Mouse (Mus musculus) adrenal gland, postnatal 10 days (tissue): ENCODE measurements around the gene Herc6. TPM values are rescaled to one million over a fixed set of nuclear protein-coding genes. Genes with fewer than 3 reads are reported as not detected.
"Not testable (repeated sequence)": the region's sequence is repeated elsewhere in the genome, so short reads cannot be mapped to it uniquely, and the experiment has no call there.

Experiments used
- DNase-seq: peaks from one replicate; pipeline ENCODE4 v3.0.0; 2021; ENCODE audit warnings: mixed read lengths
- long read RNA-seq, 2 experiments: library from polyadenylated mRNA; stranded (forward); transcript quantifications; one replicate each; pipeline ENCODE4 v2.0.0; 2021
- total RNA-seq, 2 experiments: library from RNA; stranded (reverse); gene quantifications; 2 replicates each; pipeline ENCODE4 v1.2.3; 2021

Gene Herc6
- total RNA-seq, result 1 to 10 TPM; 8.3 to 8.8 TPM
- long read RNA-seq, experiment 1, full-length matches to known transcripts, result 5 of 13 reads
- long read RNA-seq, experiment 1, partial matches to known transcripts, result 7 of 13 reads
- long read RNA-seq, experiment 1, other reads (novel, unspliced or antisense), result 1 of 13 reads
- long read RNA-seq, experiment 2, full-length matches to known transcripts, result 3 of 4 reads
- long read RNA-seq, experiment 2, partial matches to known transcripts, result 0 of 4 reads
- long read RNA-seq, experiment 2, other reads (novel, unspliced or antisense), result 1 of 4 reads

- peak; percentile 85 for DNase-seq
Measured at GRCm38 (mm10) chr6:57580881-57581548, at the start of gene Herc6. TSS of gene Herc6 (plus strand) at chr6:57581000.

DNA sequence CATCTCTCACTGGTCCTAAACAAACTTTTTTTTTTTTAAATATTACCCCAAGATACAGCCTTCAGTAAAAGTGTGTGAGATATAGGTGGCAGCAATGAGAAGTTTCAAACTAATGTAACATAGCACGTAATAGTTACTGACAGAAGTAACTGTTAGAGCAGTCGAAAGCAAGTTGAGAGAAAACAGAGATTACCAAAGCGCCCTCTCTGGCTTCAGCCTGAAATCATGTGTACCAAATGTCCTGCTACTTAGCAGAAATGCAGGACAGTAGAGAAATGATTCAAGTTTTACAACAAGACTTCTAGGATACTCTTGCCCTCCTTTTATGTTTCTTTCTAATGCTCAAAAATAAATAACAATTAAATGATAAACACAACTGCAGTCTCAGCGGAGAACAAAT is 49.8 kb upstream of the Herc6 start:
- no peak for DNase-seq

GRCm38 (mm10) chr6:57531441-57531840 is 49.4 kb upstream of the Herc6 start:
- DNase-seq, result peak; percentile 35

- DNase-seq, result no peak
Measured at GRCm38 (mm10) chr6:57532022-57532421, 48.8 kb upstream of the Herc6 start.

- no peak for DNase-seq
Measured at GRCm38 (mm10) chr6:57533410-57533809, 47.4 kb upstream of the Herc6 start.

DNA sequence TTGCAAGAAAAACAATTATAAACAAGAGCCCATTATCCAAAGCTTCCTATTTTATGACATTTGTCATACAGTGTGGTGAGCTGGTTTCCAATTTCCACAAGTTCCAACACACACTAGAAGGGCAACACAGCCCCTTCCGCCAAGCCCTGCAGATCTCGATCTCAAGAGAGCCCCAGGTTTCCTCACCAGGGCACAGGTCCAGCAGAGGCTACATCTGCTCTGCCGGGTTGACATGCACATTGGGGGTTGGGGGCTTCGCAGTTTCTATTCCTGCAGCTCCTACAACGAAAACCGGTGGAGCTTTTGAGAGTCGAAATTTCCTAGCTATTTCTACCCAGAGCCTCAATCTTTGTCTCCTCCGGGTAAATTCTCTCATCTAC is 46.6 kb upstream of the Herc6 start:
- DNase-seq, result peak; percentile 70

DNA sequence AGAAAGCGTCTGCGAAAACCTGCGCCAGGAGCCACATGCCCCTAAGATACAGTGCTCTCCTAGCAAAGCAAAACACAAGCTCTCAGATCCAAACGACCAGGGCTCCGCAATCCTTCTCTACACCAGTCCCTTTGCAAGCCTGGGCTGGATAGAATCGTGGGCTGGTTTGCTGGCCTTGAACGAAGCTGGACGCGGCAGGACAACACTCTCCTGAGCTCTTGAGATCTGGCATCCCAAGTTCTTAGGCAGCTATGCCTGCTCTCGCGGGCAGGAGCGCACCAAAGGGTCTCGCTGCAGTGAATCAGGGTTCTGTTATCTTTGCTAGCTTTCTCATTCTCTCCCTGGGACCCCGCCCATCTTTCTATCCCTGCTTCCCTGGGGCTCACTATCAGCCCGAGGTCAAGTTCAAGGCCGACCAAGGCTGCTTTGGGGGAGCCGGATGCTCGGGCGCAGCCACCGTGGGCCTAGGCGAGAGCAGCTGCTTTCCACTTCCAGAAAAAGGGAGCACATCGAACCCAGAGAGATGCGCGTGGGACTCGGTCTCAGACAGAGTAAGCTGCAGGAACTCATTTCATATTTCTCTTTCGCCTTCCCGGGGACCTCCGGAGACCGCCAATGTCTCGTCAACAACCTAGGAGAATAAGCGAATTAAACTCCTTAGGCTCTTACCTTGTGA is 46.1 kb upstream of the Herc6 start:
- DNase-seq, result peak; percentile 64

GRCm38 (mm10) chr6:57535386-57535936 is 45.3 kb upstream of the Herc6 start, which contains the start of gene Ppm1k:
TSS of gene Ppm1k (minus strand) at chr6:57535468.
- peak; percentile 98 for DNase-seq

DNA sequence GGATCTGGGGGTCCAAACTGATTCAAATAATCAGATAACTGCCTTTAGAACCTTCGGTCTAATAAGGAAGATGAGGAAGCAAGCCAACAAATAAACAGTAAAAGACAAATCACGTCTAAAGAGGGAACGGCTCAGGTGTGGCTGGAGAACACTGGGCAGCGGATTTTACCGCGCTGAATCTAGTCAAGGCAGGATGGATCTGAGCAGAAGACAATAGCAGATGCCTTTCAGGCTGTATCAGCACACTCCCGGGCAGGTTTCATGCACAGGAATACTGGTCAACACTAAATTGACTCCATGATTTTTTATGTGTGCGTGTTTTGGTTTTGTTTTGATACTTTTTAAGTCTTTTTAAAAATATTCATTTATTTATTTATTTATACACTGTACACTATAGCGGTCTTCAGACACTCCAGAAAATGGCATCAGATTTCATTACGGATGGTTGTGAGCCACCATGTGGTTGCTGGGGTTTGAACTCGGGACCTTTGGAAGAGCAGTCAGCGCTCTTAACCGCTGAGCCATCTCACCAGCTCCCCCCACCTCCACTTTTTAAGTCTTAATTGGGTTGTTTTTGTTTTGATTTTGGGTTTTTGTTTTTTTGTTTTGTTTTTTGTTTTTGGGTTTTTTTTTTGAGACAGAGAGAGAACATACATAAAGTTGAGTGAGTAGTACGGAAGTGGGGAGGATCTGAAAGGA is 44.7 kb upstream of the Herc6 start:
- peak; percentile 22 for DNase-seq

- no peak for DNase-seq
Measured at GRCm38 (mm10) chr6:57537887-57538286, 42.9 kb upstream of the Herc6 start.

GRCm38 (mm10) chr6:57540950-57541498 is 39.8 kb upstream of the Herc6 start:
- no peak for DNase-seq

- no peak for DNase-seq
Measured at GRCm38 (mm10) chr6:57541737-57542335, 39.0 kb upstream of the Herc6 start.

DNA sequence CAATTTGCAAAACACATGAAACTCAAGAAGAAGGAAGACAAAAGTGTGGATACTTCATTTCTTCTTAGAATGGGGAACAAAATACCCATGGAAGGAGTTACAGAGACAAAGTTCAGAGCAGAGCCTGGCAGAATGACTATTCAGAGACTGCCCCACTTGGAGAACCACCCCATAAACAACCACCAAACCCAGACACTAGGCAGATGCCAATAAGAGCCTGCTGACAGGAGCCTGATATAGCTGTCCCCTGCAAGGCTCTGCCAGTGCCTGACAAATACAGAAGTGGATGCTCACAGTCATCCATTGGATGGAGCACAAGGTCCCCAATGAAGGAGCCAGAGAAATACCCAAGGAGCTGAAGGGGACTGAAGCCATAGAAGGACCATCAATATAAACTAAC is 37.2 kb upstream of the Herc6 start:
- not testable (repeated sequence) for DNase-seq

DNA sequence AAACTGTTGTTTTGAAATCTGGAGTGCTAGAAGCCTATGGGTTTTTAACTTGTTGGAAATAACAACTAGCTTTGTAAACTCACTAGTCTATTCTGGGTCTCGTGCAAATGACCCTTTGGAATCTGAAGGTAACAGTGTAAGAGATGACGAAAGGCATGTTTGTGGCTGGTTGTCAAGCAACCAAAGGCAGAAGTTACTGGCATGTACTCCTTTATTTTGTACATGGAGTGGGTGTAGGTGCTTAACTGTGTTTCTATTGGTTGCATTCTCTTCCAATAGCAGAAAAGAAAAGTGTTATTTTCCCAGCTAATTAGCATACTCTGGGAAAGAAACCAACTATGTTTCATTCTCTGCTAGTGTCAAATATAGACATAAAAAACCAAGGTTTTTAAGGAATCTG is 35.9 kb upstream of the Herc6 start:
- DNase-seq, result no peak

DNA sequence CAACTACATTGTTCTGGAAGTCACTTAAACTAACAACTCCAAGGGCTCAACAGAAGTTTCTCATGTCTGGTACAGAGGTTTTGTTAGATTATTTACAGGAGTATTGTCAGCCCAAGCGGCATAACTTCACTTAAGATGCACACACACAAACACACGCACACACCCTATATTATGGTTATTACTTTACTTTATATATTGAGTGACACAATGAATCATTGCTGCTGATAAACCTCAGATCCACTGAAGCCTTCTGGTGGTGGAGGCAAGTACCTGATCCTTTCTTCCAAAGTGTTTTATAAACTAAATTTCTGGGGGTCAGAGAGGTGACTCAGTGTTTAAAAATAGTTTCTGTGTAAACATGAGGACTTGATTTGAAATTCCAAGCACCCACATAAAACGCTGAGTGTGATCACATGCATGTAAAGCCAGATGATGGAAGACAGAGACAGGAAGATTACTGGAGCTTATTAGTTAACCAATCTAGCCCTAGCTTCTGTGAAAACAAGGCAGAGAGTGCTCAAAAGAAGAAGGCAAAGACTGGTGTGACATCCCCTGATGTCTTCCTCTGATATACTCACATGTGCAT is 29.5 kb upstream of the Herc6 start:
- no peak for DNase-seq

DNA sequence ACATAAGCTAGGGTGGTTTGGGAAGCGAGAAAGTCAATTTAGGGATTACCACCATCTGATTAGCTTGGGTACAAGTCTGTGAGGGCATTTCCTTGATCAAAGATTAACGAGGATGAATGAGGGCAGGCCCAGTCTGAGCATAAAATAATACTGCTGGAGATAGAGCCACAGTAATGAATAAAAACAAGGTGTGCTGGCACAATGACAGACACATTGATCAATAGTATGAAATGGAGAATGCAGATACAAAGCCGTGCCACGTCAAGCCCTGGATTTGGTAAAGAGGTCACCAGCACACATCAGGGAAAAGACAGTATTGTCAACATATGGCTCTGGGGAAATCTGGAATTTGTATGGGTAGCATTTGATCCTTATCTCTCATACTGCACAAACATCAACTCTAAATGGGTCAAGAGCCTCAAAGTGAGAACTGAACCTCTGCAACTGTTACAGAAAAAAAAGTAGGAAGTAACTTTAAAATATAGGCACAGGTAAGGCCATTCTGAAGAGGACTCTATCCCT is 22.9 kb upstream of the Herc6 start:
- DNase-seq, result no peak

- DNase-seq, result no peak
Measured at GRCm38 (mm10) chr6:57563454-57563853, 17.3 kb upstream of the Herc6 start.

GRCm38 (mm10) chr6:57565452-57565851 is 15.3 kb upstream of the Herc6 start:
- DNase-seq, result peak; percentile 14

DNA sequence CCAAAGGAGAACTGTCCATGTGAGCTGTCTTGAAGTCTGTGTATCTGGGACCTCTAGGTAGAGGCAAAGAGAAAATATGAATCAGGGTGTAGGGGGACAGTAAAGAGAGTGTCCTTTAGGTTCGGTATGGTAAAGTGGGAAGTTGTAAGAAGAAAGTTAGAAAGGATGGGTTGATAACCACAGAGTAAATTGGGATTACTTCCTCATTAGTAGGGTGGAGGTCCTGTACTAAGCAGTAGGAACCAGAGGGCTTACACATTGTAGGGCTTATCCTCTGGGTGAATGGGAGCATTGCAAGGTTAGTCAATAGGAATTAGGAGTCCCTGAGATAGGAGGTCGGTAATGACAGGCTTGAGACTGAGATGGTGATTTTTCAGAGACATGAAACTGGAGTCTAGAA is 13.2 kb upstream of the Herc6 start:
- no peak for DNase-seq

- peak; percentile 58 for DNase-seq
Measured at GRCm38 (mm10) chr6:57570170-57570974, 10.4 kb upstream of the Herc6 start.
